19 mouse cellular contexts compared by ENCODE assay signal in genomic region chr15:94620909-94621308, GRCm38 (mm10). TPM values are rescaled to one million over a fixed set of nuclear protein-coding genes. Genes with fewer than 3 reads are reported as not detected.
"Had no signal": no experiment of that assay in that cellular context is flagged by ENCODE, and none has a peak within 500 bp of the region (broad histone marks: within the 10 kb centered on the region; RNA-seq: fewer than 3 reads in every experiment).

No protein-coding gene starts in this region.

- DNase-seq: kidney, adult 9 months; kidney, postnatal 14 days; layer of hippocampus, adult 9-11 months; left cerebral cortex, postnatal 4 days; liver, postnatal 0 days; lung, postnatal 10 days; lung, postnatal 36 days; midbrain, embryonic 14.5 days; thymus, postnatal 25 days had no signal

- ATAC-seq: liver, postnatal 0 days had no signal

- H3K9me3 ChIP-seq: limb, embryonic 12.5 days; limb, embryonic 15.5 days; lung, embryonic 15.5 days had no signal

- H3K27ac ChIP-seq: layer of hippocampus, adult 2 months; limb, embryonic 12.5 days; limb, embryonic 15.5 days; liver, embryonic 14.5 days; lung, embryonic 15.5 days had no signal

- H3K4me2 ChIP-seq: limb, embryonic 12.5 days; limb, embryonic 15.5 days; liver, embryonic 11.5 days; lung, embryonic 15.5 days; midbrain, embryonic 11.5 days had no signal

- H3K4me1 ChIP-seq: limb, embryonic 12.5 days; limb, embryonic 15.5 days; lung, embryonic 15.5 days had no signal

- H3K4me3 ChIP-seq: layer of hippocampus, adult 2 months; limb, embryonic 12.5 days; limb, embryonic 15.5 days; lung, embryonic 15.5 days had no signal

- H3K27me3 ChIP-seq: limb, embryonic 12.5 days; limb, embryonic 15.5 days; lung, embryonic 15.5 days had no signal

- H3K9ac ChIP-seq: limb, embryonic 12.5 days; limb, embryonic 15.5 days; liver, embryonic 14.5 days; liver, postnatal 0 days; lung, embryonic 15.5 days had no signal

- H3K36me3 ChIP-seq: limb, embryonic 12.5 days; limb, embryonic 15.5 days; lung, embryonic 15.5 days had no signal

RNA-seq across cellular contexts. Expression of gene Tmem117, which starts 8.1 kb away (rescaled TPM):
- total RNA-seq: megakaryocyte progenitor cell, adult 5-6 weeks; megakaryocyte-erythroid progenitor cell, adult 5-6 weeks had no signal
- polyA plus RNA-seq: liver, embryonic 14.5 days; liver, postnatal 0 days; spleen, adult 2 months had no signal
